Mouse (Mus musculus): ENCODE measurements around the gene Pla2g7. TPM values are rescaled to one million over a fixed set of nuclear protein-coding genes. Genes with fewer than 3 reads are reported as not detected.

Gene Pla2g7
- total and polyA plus RNA-seq, 2 experiments = 0.50 to 2.1 TPM

- DNase-seq (ENCODE audit: extremely low read depth, low read depth, low spot score) = no peak
- Histone ChIP-seq H3K4me1 (ENCODE audit: control insufficient read depth, insufficient read depth, low read length) (no peaks in the 10 kb centered on the region), H3K27me3 (ENCODE audit: control insufficient read depth, insufficient read depth, low read length) (peaks cover 20% of the 10 kb centered on the region), H3K9ac (ENCODE audit: low read depth, low read length) (no peak overlapping the region), H3K36me3 (ENCODE audit: control insufficient read depth, insufficient read depth, low read length) (no peaks in the 10 kb centered on the region), H3K4me3 (ENCODE audit: insufficient read depth, low read depth, low read length) (no peak overlapping the region), H3K27ac (replicated peaks; ENCODE audit: insufficient read depth, low read depth, low read length) (no peak overlapping the region), H3K79me2 (ENCODE audit: control insufficient read depth, insufficient read depth, low read length) (no peaks in the 10 kb centered on the region)
- TF ChIP-seq POLR2A (IDR thresholded peaks at IDR 0.05; ENCODE audit: extremely low read depth, insufficient read depth, low read length) (no peak), CTCF (IDR thresholded peaks at IDR 0.05; ENCODE audit: low read depth, low read length) (no peak)
- WGBS = 90% methylated on average over 10 of the region's 10 CpGs
These were observed 60.3 kb downstream of the Pla2g7 start for GRCm38 (mm10) chr17:43628246-43628645.

DNA sequence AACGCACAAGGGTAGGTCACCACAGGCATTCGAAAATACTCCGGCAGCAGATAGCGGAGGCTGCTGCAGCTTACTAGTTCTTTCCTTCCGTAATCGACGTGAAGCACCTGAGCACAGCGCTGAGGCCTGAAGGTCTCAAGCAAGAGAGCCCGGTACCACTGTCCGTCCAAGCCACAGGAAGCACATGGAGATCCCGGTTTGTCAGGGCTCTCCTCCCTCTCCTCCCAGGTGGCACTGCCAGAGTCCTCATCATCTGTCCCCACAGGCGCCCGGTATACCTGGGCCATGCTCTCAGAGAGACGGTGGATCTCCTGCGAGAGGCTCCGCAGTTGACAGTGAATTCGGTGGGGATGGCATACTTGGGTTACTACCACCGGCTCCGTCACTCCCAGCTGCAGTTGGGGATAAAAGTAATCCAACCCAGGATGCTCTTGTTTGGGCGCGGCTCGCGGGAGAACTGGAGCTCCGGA lies 61.2 kb downstream of the Pla2g7 start:
- Histone ChIP-seq H3K27me3 (ENCODE audit: control insufficient read depth, insufficient read depth, low read length) (peaks cover 20% of the 10 kb centered on the region), H3K36me3 (ENCODE audit: control insufficient read depth, insufficient read depth, low read length) (no peaks in the 10 kb centered on the region), H3K4me3 (ENCODE audit: insufficient read depth, low read depth, low read length) (no peak overlapping the region), H3K9ac (ENCODE audit: low read depth, low read length) (no peak overlapping the region), H3K27ac (replicated peaks; ENCODE audit: insufficient read depth, low read depth, low read length) (no peak overlapping the region), H3K79me2 (ENCODE audit: control insufficient read depth, insufficient read depth, low read length) (no peaks in the 10 kb centered on the region), H3K4me1 (ENCODE audit: control insufficient read depth, insufficient read depth, low read length) (no peaks in the 10 kb centered on the region)
- DNase-seq (ENCODE audit: extremely low read depth, low read depth, low spot score) = no peak
- TF ChIP-seq POLR2A (IDR thresholded peaks at IDR 0.05; ENCODE audit: extremely low read depth, insufficient read depth, low read length) (no peak), CTCF (IDR thresholded peaks at IDR 0.05; ENCODE audit: low read depth, low read length) (no peak)
- WGBS = 24% methylated on average over 24 of the region's 24 CpGs

DNA sequence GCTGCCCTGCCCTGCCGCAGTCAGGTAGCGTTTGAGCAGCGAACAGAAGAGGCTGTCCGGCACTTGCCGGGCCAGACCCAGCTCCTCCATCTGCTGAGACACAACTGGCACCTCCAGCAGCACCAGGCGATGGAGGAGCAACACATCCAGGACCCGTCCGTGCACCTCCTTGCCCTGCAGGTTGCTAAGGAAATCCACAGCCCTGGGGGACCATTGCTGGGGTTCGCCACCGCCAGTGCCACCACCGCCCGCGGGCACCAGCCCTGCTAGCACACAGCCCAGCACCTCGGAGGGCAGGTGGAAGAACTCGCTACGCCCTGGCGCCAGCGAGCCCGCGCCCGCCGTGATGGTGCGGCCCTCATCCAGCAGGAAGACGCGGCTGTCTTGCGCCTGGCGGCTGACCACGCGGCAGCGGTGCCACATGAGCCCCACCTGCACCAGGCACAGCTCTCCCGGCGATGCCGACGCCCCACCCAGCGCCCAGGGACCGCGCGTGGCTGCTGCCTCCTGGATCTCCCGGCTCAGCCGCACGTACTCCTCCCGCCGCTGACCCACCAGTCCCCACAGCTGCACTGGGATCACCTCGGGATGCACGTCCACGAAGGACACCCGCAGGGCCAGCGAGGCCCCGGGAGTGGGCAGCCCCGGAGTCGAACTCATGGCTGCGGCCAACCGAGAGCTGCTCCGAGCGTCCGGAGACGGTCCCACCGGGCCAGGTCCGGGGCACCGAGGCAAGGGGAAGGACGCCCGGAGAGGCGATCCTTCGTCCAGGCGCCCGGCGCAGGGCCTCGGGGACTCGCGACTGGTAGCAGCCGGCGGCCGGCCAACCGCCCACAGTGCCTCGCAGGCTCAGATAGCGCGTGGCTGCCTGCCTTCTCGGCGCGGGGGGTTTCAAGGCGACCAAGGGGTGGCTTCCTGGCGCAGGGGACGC lies 61.9 kb downstream of the Pla2g7 start, which contains the start of gene Tdrd6:
Gene Tdrd6, minus strand, starts transcription at position 804 of the 931 bp plus-strand sequence.
- H3K4me1 ChIP-seq (ENCODE audit: control insufficient read depth, insufficient read depth, low read length) = no peaks in the 10 kb centered on the region
- no peak within 1 kb of the TSS for H3K4me3 ChIP-seq (ENCODE audit: insufficient read depth, low read depth, low read length)
- 7% methylated on average over 83 of the region's 83 CpGs for WGBS
- H3K36me3 ChIP-seq (ENCODE audit: control insufficient read depth, insufficient read depth, low read length) = no peaks in the 10 kb centered on the region
- no peak within 1 kb of the TSS for H3K27ac ChIP-seq (replicated peaks; ENCODE audit: insufficient read depth, low read depth, low read length)
- H3K27me3 ChIP-seq (ENCODE audit: control insufficient read depth, insufficient read depth, low read length) = peaks cover 20% of the 10 kb centered on the region
- H3K79me2 ChIP-seq (ENCODE audit: control insufficient read depth, insufficient read depth, low read length) = no peaks in the 10 kb centered on the region
- DNase-seq (ENCODE audit: extremely low read depth, low read depth, low spot score) = no peak
- no peak within 1 kb of the TSS for H3K9ac ChIP-seq (ENCODE audit: low read depth, low read length)
- TF ChIP-seq POLR2A (IDR thresholded peaks at IDR 0.05; ENCODE audit: extremely low read depth, insufficient read depth, low read length) (no peak), CTCF (IDR thresholded peaks at IDR 0.05; ENCODE audit: low read depth, low read length) (no peak)

- peaks cover 20% of the 10 kb centered on the region for H3K27me3 ChIP-seq (ENCODE audit: control insufficient read depth, insufficient read depth, low read length)
- no peaks in the 10 kb centered on the region for H3K4me1 ChIP-seq (ENCODE audit: control insufficient read depth, insufficient read depth, low read length)
- no peaks in the 10 kb centered on the region for H3K79me2 ChIP-seq (ENCODE audit: control insufficient read depth, insufficient read depth, low read length)
- H3K4me3 ChIP-seq (ENCODE audit: insufficient read depth, low read depth, low read length) = no peak overlapping the region
- DNase-seq (ENCODE audit: extremely low read depth, low read depth, low spot score) = no peak
- no peaks in the 10 kb centered on the region for H3K36me3 ChIP-seq (ENCODE audit: control insufficient read depth, insufficient read depth, low read length)
- no peak overlapping the region for H3K9ac ChIP-seq (ENCODE audit: low read depth, low read length)
- H3K27ac ChIP-seq (replicated peaks; ENCODE audit: insufficient read depth, low read depth, low read length) = no peak overlapping the region
- WGBS = 64% methylated on average over 13 of the region's 13 CpGs
- TF ChIP-seq CTCF (IDR thresholded peaks at IDR 0.05; ENCODE audit: low read depth, low read length) = no peak
- TF ChIP-seq POLR2A (IDR thresholded peaks at IDR 0.05; ENCODE audit: extremely low read depth, insufficient read depth, low read length) = no peak
These were observed 62.5 kb downstream of the Pla2g7 start for GRCm38 (mm10) chr17:43630427-43630760.

- Histone ChIP-seq H3K79me2 (ENCODE audit: control insufficient read depth, insufficient read depth, low read length) (no peaks in the 10 kb centered on the region), H3K4me3 (ENCODE audit: insufficient read depth, low read depth, low read length) (no peak overlapping the region), H3K4me1 (ENCODE audit: control insufficient read depth, insufficient read depth, low read length) (no peaks in the 10 kb centered on the region), H3K36me3 (ENCODE audit: control insufficient read depth, insufficient read depth, low read length) (no peaks in the 10 kb centered on the region), H3K27ac (replicated peaks; ENCODE audit: insufficient read depth, low read depth, low read length) (no peak overlapping the region), H3K27me3 (ENCODE audit: control insufficient read depth, insufficient read depth, low read length) (no peaks in the 10 kb centered on the region), H3K9ac (ENCODE audit: low read depth, low read length) (no peak overlapping the region)
- 94% methylated on average over 4 of the region's 4 CpGs for WGBS
- no peak for DNase-seq (ENCODE audit: extremely low read depth, low read depth, low spot score)
- TF ChIP-seq CTCF (IDR thresholded peaks at IDR 0.05; ENCODE audit: low read depth, low read length) = no peak
- no peak for TF ChIP-seq POLR2A (IDR thresholded peaks at IDR 0.05; ENCODE audit: extremely low read depth, insufficient read depth, low read length)
These were observed 69.2 kb downstream of the Pla2g7 start for GRCm38 (mm10) chr17:43637146-43637545.

- TF ChIP-seq CTCF (IDR thresholded peaks at IDR 0.05; ENCODE audit: low read depth, low read length) (no peak), POLR2A (IDR thresholded peaks at IDR 0.05; ENCODE audit: extremely low read depth, insufficient read depth, low read length) (no peak)
- Histone ChIP-seq H3K79me2 (ENCODE audit: control insufficient read depth, insufficient read depth, low read length) (no peaks in the 10 kb centered on the region), H3K36me3 (ENCODE audit: control insufficient read depth, insufficient read depth, low read length) (no peaks in the 10 kb centered on the region), H3K4me3 (ENCODE audit: insufficient read depth, low read depth, low read length) (no peak overlapping the region), H3K27ac (replicated peaks; ENCODE audit: insufficient read depth, low read depth, low read length) (no peak overlapping the region), H3K9ac (ENCODE audit: low read depth, low read length) (no peak overlapping the region), H3K4me1 (ENCODE audit: control insufficient read depth, insufficient read depth, low read length) (peaks cover 5% of the 10 kb centered on the region), H3K27me3 (ENCODE audit: control insufficient read depth, insufficient read depth, low read length) (no peaks in the 10 kb centered on the region)
- DNase-seq (ENCODE audit: extremely low read depth, low read depth, low spot score) = no peak
- WGBS = 79% methylated on average over 1 of the region's 1 CpGs
These were observed 72.9 kb downstream of the Pla2g7 start for GRCm38 (mm10) chr17:43640825-43641224.
